Mouse (Mus musculus): Measurements from ENCODE around the gene Ldlrap1.

GRCm38 (mm10) chr4:134753516-134754261 lies 14.1 kb downstream of the Ldlrap1 start:
- no peak for TF ChIP-seq CTCF (IDR thresholded peaks at IDR 0.05; ENCODE audit: borderline replicate concordance, insufficient read depth, low read length)
- no peak for TF ChIP-seq POLR2A (IDR thresholded peaks at IDR 0.05; ENCODE audit: low read depth, low read length)

Data from embryonic fibroblast, embryonic 13.5 days (primary cell).